Mouse (Mus musculus) limb, embryonic 10.5 days (tissue): ENCODE data around the gene Mxd4. TPM values are rescaled to one million over a fixed set of nuclear protein-coding genes. Genes with fewer than 3 reads are reported as not detected.

Source experiments
- DNase-seq: peaks from one replicate; pipeline ENCODE4 v3.0.0-alpha.2; 2017; ENCODE audit warnings: low spot score
- H3K27ac ChIP-seq: fragments of 300-500 bp; sonication (generic); 2 replicates; pipeline ENCODE4 v1.5.1; 2016; ENCODE audit warnings: mild to moderate bottlenecking
- H3K27me3 ChIP-seq: fragments of 300-500 bp; sonication (generic); 2 replicates; pipeline ENCODE4 v1.6.1; 2016; ENCODE audit warnings: low read depth, mild to moderate bottlenecking; ENCODE audit not compliant: poor library complexity, severe bottlenecking
- H3K36me3 ChIP-seq: fragments of 300-500 bp; sonication (generic); 2 replicates; pipeline ENCODE4 v1.6.1; 2016; ENCODE audit warnings: mild to moderate bottlenecking, moderate library complexity
- H3K4me1 ChIP-seq: fragments of 300-500 bp; sonication (generic); 2 replicates; pipeline ENCODE4 v1.6.1; 2016
- H3K4me3 ChIP-seq: fragments of 300-500 bp; sonication (generic); 2 replicates; pipeline ENCODE4 v1.5.1; 2016; ENCODE audit warnings: mild to moderate bottlenecking, moderate library complexity
- H3K9me3 ChIP-seq: fragments of 300-500 bp; sonication (generic); replicated peaks from 2 replicates; pipeline ENCODE4 v1.6.1; 2016; ENCODE audit warnings: mild to moderate bottlenecking
- WGBS: fragments of 180-500 bp; shearing (Covaris S2); methylation state at CpG from one replicate; pipeline ENCODE4 v1.1.7; 2016; 5-methylcytosine and 5-hydroxymethylcytosine counted together
- polyA plus RNA-seq: library from polyadenylated mRNA; unstranded; fragments of >200 nt; fragmentation: Nextera tagmentation; extraction: Ambion mirVana; gene quantifications from 2 replicates; pipeline ENCODE4 v1.2.1, GENCODE M21; 2016

Mxd4 gene
- polyA plus RNA-seq, 1 experiment from 2014 or later, result 25.3 TPM

- WGBS, result 22% methylated on average over 1 of the region's 1 CpGs
- DNase-seq, result peak; percentile 30
- Histone ChIP-seq H3K4me1 (no peaks in the 10 kb centered on the region), H3K9me3 (no peaks in the 10 kb centered on the region), H3K27me3 (no peaks in the 10 kb centered on the region), H3K27ac (no peak overlapping the region), H3K4me3 (no peak overlapping the region), H3K36me3 (no peaks in the 10 kb centered on the region)
Observed at GRCm38 (mm10) chr5:34124131-34124530, 63.4 kb downstream of the Mxd4 start.

Other genes starting within 250 kb of the Mxd4 start
- gene Gm1673, start 204.3 kb downstream of the Mxd4 start, polyA plus RNA-seq, result 174 TPM in 2 replicates
- gene Nat8l, start 191.7 kb downstream of the Mxd4 start, polyA plus RNA-seq, result 0.15 and 0.18 TPM in 2 replicates
- 0.59 and 0.63 TPM in 2 replicates for gene Poln, start 18.3 kb downstream of the Mxd4 start, polyA plus RNA-seq
- gene Haus3, start 18.2 kb downstream of the Mxd4 start, polyA plus RNA-seq, result 56.7 and 58.0 TPM in 2 replicates
- 0.62 and 0.76 TPM in 2 replicates for gene Zfyve28, start 100.7 kb upstream of the Mxd4 start, polyA plus RNA-seq
- gene Cfap99, start 100.9 kb upstream of the Mxd4 start, polyA plus RNA-seq, result not detected in 2 replicates
- gene Rnf4, start 148.6 kb upstream of the Mxd4 start, polyA plus RNA-seq, result 188 and 207 TPM in 2 replicates
- 13.9 and 15.1 TPM in 2 replicates for gene Fam193a, start 182.2 kb upstream of the Mxd4 start, polyA plus RNA-seq